Mouse (Mus musculus): ENCODE measurements around the gene Kcnn1. TPM values are rescaled to one million over a fixed set of nuclear protein-coding genes. Genes with fewer than 3 reads are reported as not detected.

Gene Kcnn1
- polyA plus RNA-seq, 1 experiment from 2014 or later: 19.8 TPM

DNA sequence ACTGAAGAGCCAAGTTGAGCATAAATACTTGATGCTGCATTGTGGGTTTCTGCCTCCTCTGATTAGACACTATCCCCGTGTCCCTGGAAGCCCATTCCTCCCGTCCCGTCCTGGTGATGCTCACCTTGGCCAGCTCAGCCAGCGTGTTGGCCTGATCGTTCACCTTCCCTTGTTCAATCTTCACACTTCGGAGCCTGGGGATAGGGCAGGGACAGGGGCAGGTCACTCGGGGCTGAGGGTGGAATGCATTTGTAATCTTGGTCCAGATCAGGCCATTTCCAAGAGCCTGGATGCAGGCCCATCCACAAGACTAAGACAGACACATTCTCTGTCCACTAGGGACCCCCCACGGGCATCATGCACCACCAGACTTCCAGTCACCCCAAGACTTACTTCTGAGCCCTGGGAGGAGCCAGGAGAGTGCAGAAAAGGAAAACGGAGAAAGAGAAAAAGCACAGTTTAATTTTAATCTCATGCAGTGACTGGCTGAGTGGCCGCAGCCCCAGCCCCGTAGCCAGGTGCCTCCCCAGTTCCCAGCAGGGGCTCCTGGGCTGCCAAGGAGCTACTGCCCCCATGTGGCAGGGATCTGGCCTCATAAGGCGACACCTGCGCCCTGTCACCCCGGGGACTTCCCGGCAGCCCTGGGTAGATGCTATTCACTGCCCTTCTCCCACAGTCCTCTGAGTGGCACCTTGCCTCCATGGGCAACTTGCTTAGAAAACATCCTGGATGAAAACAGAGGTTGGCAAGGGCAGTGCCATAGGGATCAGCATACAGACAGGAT, 16.5 kb downstream of the Kcnn1 start:
- Histone ChIP-seq H3K36me3 (no peaks in the 10 kb centered on the region), H3K4me2 (no peak overlapping the region), H3K9ac (no peak overlapping the region), H3K27me3 (no peaks in the 10 kb centered on the region), H3K4me1 (replicated peaks) (no peaks in the 10 kb centered on the region), H3K27ac (replicated peaks) (no peak overlapping the region), H3K4me3 (no peak overlapping the region), H3K9me3 (no peaks in the 10 kb centered on the region)
- 58% methylated on average over 15 of the region's 15 CpGs for WGBS
- ATAC-seq (ENCODE audit: low FRiP score, low read depth): no peak

DNA sequence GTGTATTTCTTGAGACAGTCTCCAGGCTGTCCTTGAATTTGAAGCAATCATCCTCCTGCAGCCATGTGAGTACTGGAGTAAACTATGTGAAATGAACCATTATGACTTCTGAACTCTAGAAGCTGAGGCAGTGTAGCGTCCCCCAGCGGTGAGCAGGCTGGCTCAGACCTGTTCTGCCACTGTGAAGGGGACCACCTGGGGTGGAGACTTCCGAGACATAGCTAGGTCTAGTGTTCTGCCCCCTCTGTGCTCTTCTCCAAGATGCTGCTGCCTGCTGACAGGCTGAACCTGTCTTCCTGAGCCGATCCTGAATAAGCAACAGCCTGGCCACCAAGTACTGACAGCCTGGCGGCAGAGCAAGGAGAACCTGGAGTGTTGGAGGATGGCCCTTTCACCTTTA, 17.9 kb downstream of the Kcnn1 start:
- H3K27ac ChIP-seq (replicated peaks): no peak overlapping the region
- no peak for ATAC-seq (ENCODE audit: low FRiP score, low read depth)
- 45% methylated on average over 5 of the region's 5 CpGs for whole genome bisulfite sequencing

DNA sequence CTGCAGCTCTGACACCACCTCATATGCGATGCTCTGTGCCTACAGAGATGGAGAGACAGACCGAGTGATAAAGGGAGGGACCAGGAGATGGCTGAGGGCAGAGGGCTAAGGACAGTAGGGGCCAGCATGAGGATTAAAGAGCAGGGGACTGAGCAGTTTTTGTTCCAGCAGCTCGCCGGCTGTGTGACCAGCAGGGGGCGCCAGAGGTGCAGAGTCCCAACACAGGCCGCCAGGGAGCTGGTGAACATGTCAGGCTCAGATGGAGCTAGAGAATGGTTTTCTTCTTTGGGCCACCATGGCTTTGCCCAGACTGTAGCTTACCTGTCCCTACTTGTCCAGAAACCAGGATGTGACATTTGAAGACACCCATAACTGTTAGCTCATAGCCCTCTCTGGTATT, 18.5 kb downstream of the Kcnn1 start:
- no peaks in the 10 kb centered on the region for H3K36me3 ChIP-seq
- ATAC-seq (ENCODE audit: low FRiP score, low read depth): no peak
- H3K4me3 ChIP-seq: no peak overlapping the region
- peaks cover 12% of the 10 kb centered on the region for H3K4me1 ChIP-seq (replicated peaks)
- WGBS: 5% methylated on average over 6 of the region's 6 CpGs
- H3K27ac ChIP-seq (replicated peaks): no peak overlapping the region
- no peak overlapping the region for H3K9ac ChIP-seq
- no peak overlapping the region for H3K4me2 ChIP-seq
- H3K9me3 ChIP-seq: no peaks in the 10 kb centered on the region
- H3K27me3 ChIP-seq: no peaks in the 10 kb centered on the region

More for the DNA sequence above, 17.9 kb downstream of the Kcnn1 start:
- Histone ChIP-seq H3K4me1 (replicated peaks) (peaks cover 9% of the 10 kb centered on the region), H3K27me3 (no peaks in the 10 kb centered on the region), H3K4me3 (no peak overlapping the region), H3K9me3 (no peaks in the 10 kb centered on the region), H3K9ac (no peak overlapping the region), H3K36me3 (no peaks in the 10 kb centered on the region), H3K4me2 (no peak overlapping the region)

DNA sequence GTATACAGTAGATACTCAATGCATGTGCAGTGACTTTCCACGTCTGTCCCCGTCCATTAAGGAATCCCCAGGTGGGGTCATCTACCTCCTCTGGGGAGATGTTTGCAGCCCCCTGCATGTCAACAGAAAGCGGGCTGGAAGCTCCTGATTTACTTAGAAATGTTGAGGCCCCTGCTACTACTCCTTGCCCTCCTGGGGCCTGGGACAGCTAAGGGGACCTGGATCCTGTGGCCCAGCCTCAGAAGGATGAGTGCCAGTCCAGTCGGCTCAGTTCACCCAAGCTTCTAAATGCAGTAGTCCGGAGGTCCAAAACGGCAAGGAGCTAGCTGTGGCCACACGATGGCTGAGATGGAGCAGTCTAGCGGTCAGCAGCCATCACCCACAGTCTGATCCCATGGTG, 19.1 kb downstream of the Kcnn1 start:
- no peaks in the 10 kb centered on the region for H3K9me3 ChIP-seq
- 86% methylated on average over 8 of the region's 8 CpGs for WGBS
- peaks cover 12% of the 10 kb centered on the region for H3K4me1 ChIP-seq (replicated peaks)
- no peak overlapping the region for H3K27ac ChIP-seq (replicated peaks)
- H3K36me3 ChIP-seq: no peaks in the 10 kb centered on the region
- no peak overlapping the region for H3K4me3 ChIP-seq
- no peak overlapping the region for H3K9ac ChIP-seq
- no peak overlapping the region for H3K4me2 ChIP-seq
- no peaks in the 10 kb centered on the region for H3K27me3 ChIP-seq
- ATAC-seq (ENCODE audit: low FRiP score, low read depth): no peak

DNA sequence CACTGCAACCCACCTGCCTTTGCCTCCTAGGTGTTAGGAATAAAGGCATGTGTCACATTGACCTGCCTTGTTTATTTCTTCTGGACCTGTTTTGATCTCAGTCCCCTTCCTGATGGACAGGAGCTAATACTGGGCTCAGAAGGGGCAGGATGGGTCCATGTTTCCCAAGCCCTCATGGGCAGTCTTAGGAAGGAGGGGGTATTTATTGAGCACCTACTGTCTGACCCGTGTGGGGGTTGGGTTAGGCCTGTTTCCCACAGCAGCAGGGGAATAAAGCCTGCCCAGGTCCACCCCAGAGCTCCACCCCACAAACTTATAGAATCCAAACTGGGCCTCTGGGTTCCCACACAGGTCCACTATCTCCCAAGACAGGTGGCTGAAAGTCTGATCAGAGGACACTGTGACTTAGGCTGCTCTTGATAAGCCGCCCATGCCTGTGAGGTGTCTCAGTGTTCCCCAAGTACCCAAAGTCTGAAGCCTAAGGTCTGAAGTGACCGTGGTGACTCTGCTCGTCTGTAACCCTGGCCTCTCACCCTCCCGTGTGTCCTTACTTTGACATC, 19.8 kb downstream of the Kcnn1 start:
- Histone ChIP-seq H3K36me3 (no peaks in the 10 kb centered on the region), H3K27ac (replicated peaks) (no peak overlapping the region), H3K9me3 (no peaks in the 10 kb centered on the region), H3K9ac (no peak overlapping the region), H3K4me1 (replicated peaks) (peaks cover 17% of the 10 kb centered on the region), H3K4me3 (no peak overlapping the region), H3K27me3 (no peaks in the 10 kb centered on the region), H3K4me2 (no peak overlapping the region)
- WGBS: 83% methylated on average over 5 of the region's 5 CpGs
- no peak for ATAC-seq (ENCODE audit: low FRiP score, low read depth)

DNA sequence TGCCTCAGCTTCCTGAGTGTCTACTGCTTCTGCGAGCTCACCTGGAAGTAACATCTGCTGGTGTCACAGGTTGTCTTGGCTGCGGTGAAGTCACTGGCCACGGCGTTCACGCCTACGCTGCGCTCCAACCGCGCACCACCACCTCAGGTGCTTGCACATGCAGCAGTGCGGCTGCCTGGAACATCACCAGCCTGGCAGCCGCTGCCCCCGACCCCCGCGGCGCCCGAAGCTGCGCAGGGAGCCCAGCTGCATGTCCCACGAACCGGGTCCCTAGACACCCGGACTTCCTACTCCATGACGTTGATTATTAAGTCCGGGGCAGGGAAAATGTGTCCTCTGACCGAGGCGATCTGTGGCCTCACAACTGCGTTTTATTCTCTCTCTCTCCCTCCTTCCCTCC, 20.6 kb downstream of the Kcnn1 start:
- WGBS: 72% methylated on average over 25 of the region's 25 CpGs
- ATAC-seq (ENCODE audit: low FRiP score, low read depth): no peak
- Histone ChIP-seq H3K27ac (replicated peaks) (no peak overlapping the region), H3K27me3 (no peaks in the 10 kb centered on the region), H3K4me2 (no peak overlapping the region), H3K9me3 (no peaks in the 10 kb centered on the region), H3K4me1 (replicated peaks) (peaks cover 18% of the 10 kb centered on the region), H3K36me3 (no peaks in the 10 kb centered on the region), H3K4me3 (no peak overlapping the region), H3K9ac (no peak overlapping the region)

DNA sequence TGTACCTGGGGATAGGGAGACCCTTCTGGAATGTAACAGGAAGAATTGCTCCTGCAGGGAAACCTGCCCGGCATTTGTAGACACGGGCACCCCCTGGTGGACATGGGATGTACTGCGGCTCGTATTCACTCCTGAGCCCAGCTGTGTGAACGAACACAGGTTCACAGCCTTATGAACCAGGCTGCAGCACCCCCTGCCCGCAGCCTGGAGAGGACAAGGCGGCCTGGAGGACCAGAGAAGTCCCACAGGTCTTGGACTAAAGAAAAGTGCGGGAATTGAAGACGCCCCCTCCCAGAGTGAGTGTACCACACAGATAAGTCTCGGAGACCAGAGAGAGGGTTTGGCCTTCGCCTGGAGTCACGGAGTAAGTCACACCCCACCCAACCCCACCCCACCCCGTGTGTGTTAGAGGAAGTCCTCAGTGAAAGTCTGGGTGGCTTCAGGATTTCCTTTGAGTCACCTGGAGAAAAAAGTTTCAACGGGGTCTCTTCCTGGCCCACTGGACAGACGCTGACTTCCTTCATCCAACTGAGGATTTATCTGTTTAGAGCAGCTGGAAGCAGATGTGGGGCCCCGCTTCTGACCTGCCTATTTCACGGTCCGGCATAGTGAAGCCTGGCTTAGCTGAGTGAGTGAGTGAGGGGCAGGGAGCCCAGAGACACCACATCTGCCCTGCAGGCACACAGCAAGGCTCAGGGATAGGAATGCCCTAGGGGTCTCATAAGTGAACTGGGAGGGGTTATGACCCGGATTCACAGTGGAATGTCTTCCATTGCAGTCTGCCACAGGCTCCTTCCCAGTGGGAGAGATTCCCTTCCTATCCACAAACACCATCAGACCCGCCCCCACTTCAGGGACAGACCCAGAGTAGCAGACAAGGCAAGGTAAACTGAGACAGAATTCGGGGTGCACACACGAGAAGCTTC, 21.6 kb downstream of the Kcnn1 start:
- ATAC-seq (ENCODE audit: low FRiP score, low read depth): no peak
- WGBS: 41% methylated on average over 22 of the region's 22 CpGs
- H3K27ac ChIP-seq (replicated peaks): 0 out of 2 replicates have a peak overlapping the region, but pooled peaks have one; percentile 14

DNA sequence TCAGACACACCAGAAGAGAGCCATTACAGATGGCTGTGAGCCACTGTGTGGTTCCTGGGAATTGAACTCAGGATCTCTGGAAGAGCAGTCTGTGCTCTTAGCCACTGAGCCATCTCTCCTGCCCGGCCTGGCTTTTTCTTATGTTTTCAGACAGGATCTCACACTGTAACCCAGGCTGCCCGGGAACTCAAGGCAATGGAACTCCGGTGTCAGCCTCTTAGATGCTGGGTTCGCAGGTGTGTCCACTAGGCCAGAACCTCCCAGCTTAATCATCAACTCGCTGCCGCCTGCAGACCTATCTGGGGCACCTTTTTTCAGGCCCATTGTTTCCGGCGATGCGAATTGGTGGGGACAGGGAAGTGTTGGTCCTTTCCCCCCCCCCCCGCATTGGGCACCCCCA, 22.5 kb downstream of the Kcnn1 start:
- no peak overlapping the region for H3K4me2 ChIP-seq
- H3K9me3 ChIP-seq: no peaks in the 10 kb centered on the region
- H3K9ac ChIP-seq: no peak overlapping the region
- 60% methylated on average over 10 of the region's 10 CpGs for WGBS
- H3K27ac ChIP-seq (replicated peaks): 0 out of 2 replicates have a peak overlapping the region, but pooled peaks have one; percentile 14
- no peak overlapping the region for H3K4me3 ChIP-seq
- ATAC-seq (ENCODE audit: low FRiP score, low read depth): no peak
- H3K4me1 ChIP-seq (replicated peaks): peaks cover 18% of the 10 kb centered on the region
- H3K36me3 ChIP-seq: no peaks in the 10 kb centered on the region
- no peaks in the 10 kb centered on the region for H3K27me3 ChIP-seq

More for the DNA sequence above, 21.6 kb downstream of the Kcnn1 start:
- Histone ChIP-seq H3K4me3 (no peak overlapping the region), H3K27me3 (no peaks in the 10 kb centered on the region), H3K4me1 (replicated peaks) (peaks cover 18% of the 10 kb centered on the region), H3K36me3 (no peaks in the 10 kb centered on the region), H3K4me2 (no peak overlapping the region), H3K9me3 (no peaks in the 10 kb centered on the region), H3K9ac (no peak overlapping the region)

DNA sequence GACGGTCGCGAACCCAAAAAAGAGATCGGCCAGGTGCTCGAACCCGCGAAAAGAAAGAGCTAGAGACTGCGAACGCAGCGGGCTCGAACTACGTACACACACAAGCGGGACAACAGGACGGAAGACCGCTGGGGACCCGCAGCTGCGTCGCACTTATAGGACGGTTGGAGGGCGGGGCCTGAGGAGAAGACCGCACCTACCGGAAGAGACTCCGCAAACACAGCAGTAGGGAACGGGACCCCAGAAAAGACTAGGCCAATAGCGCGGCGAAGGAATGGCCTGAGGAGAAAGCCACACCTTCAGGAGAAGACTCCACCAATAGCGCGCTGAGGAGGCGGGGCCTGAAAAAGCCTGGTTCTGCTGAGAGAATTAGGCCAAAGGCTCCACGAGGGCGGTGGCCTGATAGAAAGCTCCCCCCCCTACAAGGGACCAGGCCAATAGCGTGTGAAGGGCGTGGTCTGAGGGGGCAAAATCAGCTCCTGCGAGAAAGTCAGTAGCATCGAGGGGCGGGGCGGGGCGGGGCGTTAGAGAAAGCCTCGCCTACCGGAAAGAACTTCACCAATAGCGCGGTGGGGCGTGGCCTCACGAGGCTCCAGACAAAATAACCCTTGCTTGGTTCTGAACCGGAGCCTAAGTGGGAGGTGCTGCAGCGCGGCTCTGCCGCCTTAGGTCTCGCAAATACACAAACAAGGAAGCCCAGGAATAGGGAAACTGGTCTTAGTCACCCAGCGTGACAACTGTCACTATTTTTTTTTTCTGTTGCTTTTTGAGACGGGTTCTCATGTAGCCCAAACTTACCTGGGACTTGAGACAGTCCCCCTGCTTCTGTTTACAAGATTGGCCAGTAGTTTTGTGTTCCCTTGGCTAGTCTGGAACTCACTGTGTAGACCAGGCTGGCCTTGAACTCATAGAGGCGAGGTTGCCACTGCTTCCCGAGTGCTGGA, 23.4 kb downstream of the Kcnn1 start, which contains the start of gene Arrdc2:
TSS of gene Arrdc2 (minus strand) at position 313 of the 944 bp plus-strand sequence.
- WGBS: 2% methylated on average over 55 of the region's 55 CpGs
- Histone ChIP-seq H3K27me3 (no peaks in the 10 kb centered on the region), H3K9me3 (no peaks in the 10 kb centered on the region), H3K4me1 (replicated peaks) (peaks cover 18% of the 10 kb centered on the region), H3K9ac (peak within 1 kb of the TSS; percentile 67), H3K36me3 (no peaks in the 10 kb centered on the region), H3K4me2 (peak within 1 kb of the TSS; percentile 77), H3K27ac (replicated peaks) (peak within 1 kb of the TSS; percentile 92), H3K4me3 (peak within 1 kb of the TSS; percentile 62)
- peak; percentile 97 for ATAC-seq (ENCODE audit: low FRiP score, low read depth)

DNA sequence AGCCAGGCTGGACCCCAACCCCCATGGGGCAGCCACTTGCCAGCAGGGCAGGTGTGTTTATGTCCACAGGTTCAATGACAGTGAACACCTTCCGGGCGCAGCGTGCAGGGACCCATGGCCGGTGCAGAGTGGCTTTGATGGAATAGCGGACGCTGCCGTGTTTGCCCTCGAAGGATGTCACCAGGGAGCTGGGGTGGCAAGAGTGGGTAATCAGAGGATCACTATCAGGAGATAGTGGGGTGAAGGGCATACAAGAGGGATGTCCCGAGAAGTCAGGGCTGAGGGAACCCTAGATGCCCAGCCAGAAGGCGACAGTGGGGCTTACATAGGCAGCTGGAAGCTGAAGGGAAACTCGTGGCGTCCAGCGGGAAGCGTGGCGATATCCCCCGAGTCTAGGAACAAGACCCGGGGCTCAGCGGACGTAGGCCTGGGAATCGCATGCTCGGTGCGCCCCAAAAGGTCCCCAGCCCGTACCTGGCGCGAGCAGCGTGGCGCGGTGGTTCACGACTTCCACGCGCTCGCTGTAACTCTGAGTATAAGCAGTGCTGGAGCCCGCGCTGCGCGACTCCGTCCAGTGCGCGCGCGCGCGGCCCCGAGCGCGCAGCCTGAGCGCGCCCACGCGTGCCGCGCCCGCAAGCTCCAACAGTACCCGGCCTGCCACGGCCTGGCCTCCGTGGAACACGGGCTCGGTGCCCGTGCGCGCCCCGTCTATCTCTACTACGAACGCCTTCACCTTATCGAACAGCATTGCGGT, 24.2 kb downstream of the Kcnn1 start:
- H3K4me2 ChIP-seq: peak overlapping the region; percentile 77
- no peaks in the 10 kb centered on the region for H3K27me3 ChIP-seq
- no peaks in the 10 kb centered on the region for H3K9me3 ChIP-seq
- H3K9ac ChIP-seq: peak overlapping the region; percentile 67
- peak; percentile 49 for ATAC-seq (ENCODE audit: low FRiP score, low read depth)
- peaks cover 18% of the 10 kb centered on the region for H3K4me1 ChIP-seq (replicated peaks)
- peak overlapping the region; percentile 62 for H3K4me3 ChIP-seq
- H3K27ac ChIP-seq (replicated peaks): peak overlapping the region; percentile 92
- no peaks in the 10 kb centered on the region for H3K36me3 ChIP-seq
- WGBS: 3% methylated on average over 66 of the region's 66 CpGs

Measured in hindbrain, embryonic 15.5 days (tissue).